Mouse (Mus musculus) lung, postnatal 25 days (tissue): ENCODE measurements around the gene Tfe3.
A peak's percentile ranks its signal among the peaks of the same experiment; 100 is the strongest.
"Not testable (repeated sequence)": the region's sequence is repeated elsewhere in the genome, so short reads cannot be mapped to it uniquely, and the experiment has no call there.

Experiments
- DNase-seq: peaks from one replicate; pipeline ENCODE4 v3.0.0; 2022; ENCODE audit warnings: low spot score

Gene Tfe3

GRCm38 (mm10) chrX:7750432-7751116, 11.8 kb upstream of the Tfe3 start, which contains the start of gene Ccdc120:
Gene Ccdc120 (minus strand): TSS chrX:7750905.
- DNase-seq, result peak; percentile 55

- DNase-seq, result not testable (repeated sequence)
Measured at GRCm38 (mm10) chrX:7753627-7754026, 8.7 kb upstream of the Tfe3 start.

GRCm38 (mm10) chrX:7762921-7763197, 499 bp downstream of the Tfe3 start:
- DNase-seq, result no peak

GRCm38 (mm10) chrX:7763631-7764393, 1.5 kb downstream of the Tfe3 start:
- DNase-seq, result peak; percentile 66

- no peak for DNase-seq
Measured at GRCm38 (mm10) chrX:7764657-7765280, 2.4 kb downstream of the Tfe3 start.

GRCm38 (mm10) chrX:7765281-7765670, 2.9 kb downstream of the Tfe3 start:
- DNase-seq, result no peak

GRCm38 (mm10) chrX:7765764-7766163, 3.4 kb downstream of the Tfe3 start:
- DNase-seq, result peak; percentile 79

- DNase-seq, result no peak
Measured at GRCm38 (mm10) chrX:7769302-7770017, 7.1 kb downstream of the Tfe3 start.

GRCm38 (mm10) chrX:7772766-7773165, 10.4 kb downstream of the Tfe3 start:
- DNase-seq, result no peak

- no peak for DNase-seq
Measured at GRCm38 (mm10) chrX:7775501-7776205, 13.3 kb downstream of the Tfe3 start.

- DNase-seq, result peak; percentile 44
Measured at GRCm38 (mm10) chrX:7776329-7777082, 14.1 kb downstream of the Tfe3 start.

GRCm38 (mm10) chrX:7778450-7779244, 16.3 kb downstream of the Tfe3 start:
- DNase-seq, result no peak

GRCm38 (mm10) chrX:7779294-7779693, 16.9 kb downstream of the Tfe3 start:
- no peak for DNase-seq

- no peak for DNase-seq
Measured at GRCm38 (mm10) chrX:7782603-7783092, 20.3 kb downstream of the Tfe3 start.

GRCm38 (mm10) chrX:7789542-7790136, 27.3 kb downstream of the Tfe3 start, which contains the start of gene Gripap1:
Gene Gripap1 (plus strand): TSS chrX:7789765.
- DNase-seq, result peak; percentile 81

GRCm38 (mm10) chrX:7790309-7790708, 27.9 kb downstream of the Tfe3 start:
- DNase-seq, result no peak

- DNase-seq, result no peak
Measured at GRCm38 (mm10) chrX:7793361-7793760, 31.0 kb downstream of the Tfe3 start.

GRCm38 (mm10) chrX:7795016-7795415, 32.7 kb downstream of the Tfe3 start:
- peak; percentile 5 for DNase-seq

- DNase-seq, result no peak
Measured at GRCm38 (mm10) chrX:7797327-7797726, 35.0 kb downstream of the Tfe3 start.

- not testable (repeated sequence) for DNase-seq
Measured at GRCm38 (mm10) chrX:7802157-7802556, 39.8 kb downstream of the Tfe3 start.
